Mouse (Mus musculus) myocyte (in vitro differentiated cells): ENCODE results near the gene Olfr855.

Experiments used
- MYOG ChIP-seq, 3 experiments: IDR thresholded peaks; one replicate each; pipeline ENCODE4 v1.6.1; 2011; ENCODE audit warnings: control low read depth in 2 of 3, low read depth in 2 of 3, mild to moderate bottlenecking in 2 of 3; ENCODE audit not compliant: insufficient read length in 2 of 3, control insufficient read depth in 1 of 3, insufficient read depth in 1 of 3
- POLR2A ChIP-seq: IDR thresholded peaks from one replicate; pipeline ENCODE4 v1.6.1; 2011; ENCODE audit warnings: low read depth, mild to moderate bottlenecking, control low read depth, moderate library complexity; ENCODE audit not compliant: insufficient read length
- POLR2AphosphoS2 ChIP-seq: IDR thresholded peaks from one replicate; pipeline ENCODE4 v1.6.1; 2011; ENCODE audit warnings: low read depth, control low read depth; ENCODE audit not compliant: insufficient read length

DNA sequence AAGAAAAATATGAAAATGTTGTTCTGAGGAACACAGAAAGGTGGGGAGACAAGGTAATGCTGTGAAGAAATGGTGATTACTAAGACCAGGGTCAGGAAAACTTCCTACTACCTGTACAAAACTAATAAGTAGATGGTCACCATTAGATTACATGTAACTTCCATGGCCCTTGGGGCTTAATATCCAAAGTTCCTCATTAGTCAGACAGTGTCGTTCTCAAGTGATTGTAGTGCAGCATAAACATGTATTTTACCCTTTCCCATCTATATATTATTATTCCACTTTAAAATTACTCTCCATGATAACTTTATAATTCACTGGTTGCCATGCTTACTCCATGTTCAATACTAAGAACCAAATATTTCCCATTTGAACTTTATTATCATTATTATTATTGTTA, 41.4 kb upstream of the Olfr855 start, which contains the start of gene Olfr853:
- no peak for TF ChIP-seq MYOG (IDR thresholded peaks at IDR 0.05; ENCODE audit: control insufficient read depth in 1 of 3, insufficient read depth in 1 of 3, insufficient read length in 2 of 3, low read depth in 2 of 3)
- TF ChIP-seq POLR2AphosphoS2, result no peak
- TF ChIP-seq POLR2A, result no peak
